In the genomic region with DNA sequence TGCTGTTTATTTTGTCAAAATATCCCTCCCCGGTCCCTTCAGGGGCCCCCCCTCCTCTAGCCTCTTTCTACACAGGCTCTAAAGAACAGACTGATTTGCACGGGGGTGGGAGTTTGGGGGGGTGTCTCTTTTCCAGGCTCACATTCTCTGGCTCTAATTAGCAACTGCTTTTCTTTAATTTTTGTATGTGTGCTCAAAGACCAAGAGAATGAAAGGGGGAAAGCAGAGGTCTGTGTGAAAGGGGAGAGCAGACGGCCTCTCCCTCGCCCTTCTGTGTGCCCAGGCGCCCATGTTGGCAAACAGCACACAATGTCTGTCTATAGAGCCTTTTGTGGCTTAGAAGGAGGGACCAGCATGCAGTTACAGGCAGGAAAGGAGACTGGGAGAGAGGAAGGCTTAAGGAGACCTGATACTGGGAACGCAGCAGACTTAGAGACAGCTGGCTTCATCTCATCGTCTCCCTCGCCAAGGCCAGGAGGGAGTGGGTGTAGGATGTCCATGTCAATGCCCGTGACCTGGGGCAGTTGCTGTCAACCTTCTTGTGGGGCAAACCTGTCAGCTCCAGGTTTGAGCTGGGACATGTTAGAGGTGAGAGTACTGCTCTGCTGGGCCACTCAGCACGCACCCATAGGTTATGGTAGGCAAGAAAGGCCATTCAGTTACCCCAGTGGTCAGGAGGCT, we compare ENCODE assay signal across 11 mouse cellular contexts.
DNase-seq lines count a peak whose midpoint lies in the region; ATAC-seq lines count a peak whose summit lies in the region.
"Had no signal": no experiment of that assay in that cellular context is flagged by ENCODE, and none has a peak within 500 bp of the region (broad histone marks: within the 10 kb centered on the region; RNA-seq: fewer than 3 reads in every experiment).

No protein-coding gene starts in this region.

- H3K36me3 ChIP-seq in embryonic facial prominence, embryonic 13.5 days, result no peaks in the 10 kb centered on the region
- no peaks in the 10 kb centered on the region for H3K36me3 ChIP-seq in hindbrain, embryonic 11.5 days (ENCODE audit: control insufficient read depth, insufficient read depth, low read length)
- H3K36me3 ChIP-seq in midbrain, embryonic 16.5 days (ENCODE audit: control insufficient read depth, insufficient read depth, low read length), result no peaks in the 10 kb centered on the region
- H3K36me3 ChIP-seq in intestine, embryonic 15.5 days, result no peaks in the 10 kb centered on the region

- H3K9ac ChIP-seq in embryonic facial prominence, embryonic 13.5 days, result no peak overlapping the region
- H3K9ac ChIP-seq in hindbrain, embryonic 11.5 days (ENCODE audit: low read depth, low read length), result no peak overlapping the region
- H3K9ac ChIP-seq in midbrain, embryonic 16.5 days (ENCODE audit: low read depth, low read length), result no peak overlapping the region
- H3K9ac ChIP-seq in intestine, embryonic 15.5 days, result no peak overlapping the region

- peaks cover 29% of the 10 kb centered on the region for H3K4me1 ChIP-seq in embryonic facial prominence, embryonic 13.5 days
- peaks cover 4% of the 10 kb centered on the region for H3K4me1 ChIP-seq in hindbrain, embryonic 11.5 days (replicated peaks; ENCODE audit: control insufficient read depth, insufficient read depth, low read length)
- peaks cover 28% of the 10 kb centered on the region for H3K4me1 ChIP-seq in midbrain, embryonic 16.5 days (ENCODE audit: control insufficient read depth, insufficient read depth, low read length)
- H3K4me1 ChIP-seq in intestine, embryonic 15.5 days (replicated peaks), result 0 out of 2 replicates have a peak, but pooled peaks cover 4% of the 10 kb centered on the region

- no peaks in the 10 kb centered on the region for H3K27me3 ChIP-seq in embryonic facial prominence, embryonic 13.5 days
- no peaks in the 10 kb centered on the region for H3K27me3 ChIP-seq in hindbrain, embryonic 11.5 days (ENCODE audit: control insufficient read depth, insufficient read depth, low read length)
- no peaks in the 10 kb centered on the region for H3K27me3 ChIP-seq in midbrain, embryonic 16.5 days (ENCODE audit: control insufficient read depth, insufficient read depth, low read depth, low read length)
- no peaks in the 10 kb centered on the region for H3K27me3 ChIP-seq in intestine, embryonic 15.5 days (replicated peaks)

- H3K4me2 ChIP-seq in embryonic facial prominence, embryonic 13.5 days, result peak overlapping the region; percentile 5; the same call in 1 of the 2 replicates
- H3K4me2 ChIP-seq in hindbrain, embryonic 11.5 days (replicated peaks; ENCODE audit: low read depth, low read length), result no peak overlapping the region
- H3K4me2 ChIP-seq in midbrain, embryonic 16.5 days (ENCODE audit: low read length), result no peak overlapping the region
- no peak overlapping the region for H3K4me2 ChIP-seq in intestine, embryonic 15.5 days (replicated peaks)

- ATAC-seq in frontal cortex, adult (ENCODE audit: low TSS enrichment), result peak; percentile 53
- 0 out of 2 replicates have a peak, but pooled peaks have one; percentile 43 for ATAC-seq in embryonic facial prominence, embryonic 13.5 days (ENCODE audit: insufficient number of reproducible peaks, insufficient read depth, low FRiP score, low TSS enrichment, low read depth)
- ATAC-seq in hindbrain, embryonic 11.5 days (ENCODE audit: low FRiP score), result peak; percentile 74
- peak; percentile 62 for ATAC-seq in midbrain, embryonic 16.5 days
- no peak for ATAC-seq in intestine, embryonic 15.5 days

- H3K27ac ChIP-seq in embryonic facial prominence, embryonic 13.5 days, result peak overlapping the region; percentile 72
- H3K27ac ChIP-seq in hindbrain, embryonic 11.5 days (ENCODE audit: low read depth, low read length), result peak overlapping the region; percentile 69; the same call in 1 of the 2 replicates
- peak overlapping the region; percentile 41; the same call in 1 of the 2 replicates for H3K27ac ChIP-seq in midbrain, embryonic 16.5 days (ENCODE audit: low read length)
- no peak overlapping the region for H3K27ac ChIP-seq in intestine, embryonic 15.5 days

- no peak overlapping the region for H3K4me3 ChIP-seq in embryonic facial prominence, embryonic 13.5 days
- no peak overlapping the region for H3K4me3 ChIP-seq in hindbrain, embryonic 11.5 days (ENCODE audit: low read depth, low read length)
- no peak overlapping the region for H3K4me3 ChIP-seq in midbrain, embryonic 16.5 days (ENCODE audit: low read depth, low read length)
- H3K4me3 ChIP-seq in intestine, embryonic 15.5 days (replicated peaks), result no peak overlapping the region

- 43% methylated on average over 10 of the region's 10 CpGs for WGBS in embryonic facial prominence, embryonic 13.5 days
- WGBS in hindbrain, embryonic 11.5 days, result 52% methylated on average over 10 of the region's 10 CpGs
- WGBS in midbrain, embryonic 16.5 days, result 35% methylated on average over 10 of the region's 10 CpGs
- WGBS in intestine, embryonic 15.5 days, result 75% methylated on average over 10 of the region's 10 CpGs

- H3K9me3 ChIP-seq in embryonic facial prominence, embryonic 13.5 days, result no peaks in the 10 kb centered on the region; the same call in 1 of the 2 replicates
- H3K9me3 ChIP-seq in hindbrain, embryonic 11.5 days (ENCODE audit: control insufficient read depth, low read length), result no peaks in the 10 kb centered on the region
- no peaks in the 10 kb centered on the region for H3K9me3 ChIP-seq in midbrain, embryonic 16.5 days (replicated peaks; ENCODE audit: control insufficient read depth, low read length, poor library complexity, severe bottlenecking)
- H3K9me3 ChIP-seq in intestine, embryonic 15.5 days, result no peaks in the 10 kb centered on the region

- DNase-seq in frontal cortex, postnatal 14 days (ENCODE audit: low spot score in 2 of 2), result no peak
- DNase-seq in hindbrain, embryonic 11.5 days (ENCODE audit: low spot score), result peak; percentile 38
- no peak for DNase-seq in thymus, postnatal 10 days (ENCODE audit: low spot score in 2 of 2)
- no peak for DNase-seq in cerebellum, postnatal 25 days
- DNase-seq: adrenal gland, postnatal 14 days; cerebellum, adult 8-10 months; liver had no signal
